Mouse (Mus musculus) lung, adult 2 months (tissue): ENCODE results near the gene H2-DMb2.

Experiments used
- CTCF ChIP-seq: fragments of 200-500 bp; IDR thresholded peaks from 2 replicates; pipeline ENCODE4 v1.5.1; 2011; ENCODE audit warnings: mild to moderate bottlenecking, low read length, control low read depth; ENCODE audit not compliant: insufficient read depth
- POLR2A ChIP-seq: fragments of 200-500 bp; IDR thresholded peaks from 2 replicates; pipeline ENCODE4 v1.6.1; 2011; ENCODE audit warnings: low read depth, mild to moderate bottlenecking, control low read depth, low read length, borderline replicate concordance; ENCODE audit errors: extremely low read depth

DNA sequence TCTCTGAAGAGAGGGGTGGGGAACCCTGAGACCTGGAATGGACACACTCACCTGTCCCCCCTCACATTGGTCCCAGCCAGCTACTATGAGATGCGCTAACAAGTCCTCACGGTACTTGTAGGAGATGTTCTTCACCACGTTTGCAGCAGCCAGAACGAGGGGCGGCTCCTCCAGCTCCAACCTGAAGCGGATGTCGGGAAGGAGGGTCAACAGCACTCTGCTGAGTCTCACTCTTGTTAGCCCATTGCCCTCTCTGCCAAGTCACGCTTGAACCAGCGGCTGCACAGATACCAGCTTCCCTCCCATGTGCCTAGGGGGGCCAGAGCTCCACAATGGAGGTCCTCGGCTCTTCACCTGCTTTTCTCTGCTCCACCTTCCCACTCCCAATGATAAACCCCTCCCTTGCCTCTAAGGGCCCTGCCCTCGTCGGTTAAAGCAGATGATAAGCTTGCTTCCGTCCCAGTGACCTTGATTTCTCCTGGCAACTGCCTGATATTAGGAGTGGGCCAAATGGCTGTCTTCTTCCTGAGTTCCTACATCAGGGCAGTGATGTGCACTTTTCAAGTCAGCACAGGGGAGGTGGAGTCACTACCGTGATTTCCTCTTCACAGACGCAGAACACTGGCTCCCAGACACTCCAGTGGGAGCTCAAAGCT, 40.6 kb downstream of the H2-DMb2 start:
- no peak for TF ChIP-seq CTCF
- TF ChIP-seq POLR2A = no peak
